Mouse (Mus musculus) mouse trophoblast stem cell (cell line): ENCODE data around the gene Itgb6.

ENCODE experiments used
- in situ Hi-C, 2 experiments: fragments of 300-500 bp; cut with MseI, MboI; formaldehyde crosslinking; loops; 2 replicates in 1 of 2; 3 replicates in 1 of 2; pipeline ENCODE4 v1.15.1; 2025

Itgb6 gene

GRCm38 (mm10) chr2:60674413-60674812 is 48.0 kb downstream of the Itgb6 start:
- in situ Hi-C loops = no loop called here

GRCm38 (mm10) chr2:60672973-60673954 is 49.2 kb downstream of the Itgb6 start:
- in situ Hi-C loops = no loop called here

GRCm38 (mm10) chr2:60671215-60671614 is 51.2 kb downstream of the Itgb6 start:
- in situ Hi-C loops = no loop called here

GRCm38 (mm10) chr2:60663071-60663470 is 59.4 kb downstream of the Itgb6 start:
- in situ Hi-C loops = no loop called here

- in situ Hi-C loops = no loop called here
Observed at GRCm38 (mm10) chr2:60659993-60660392, 62.5 kb downstream of the Itgb6 start.

GRCm38 (mm10) chr2:60658992-60659391 is 63.5 kb downstream of the Itgb6 start:
- in situ Hi-C loops = no loop called here

- in situ Hi-C loops = no loop called here
Observed at GRCm38 (mm10) chr2:60654828-60655227, 67.6 kb downstream of the Itgb6 start.

GRCm38 (mm10) chr2:60650155-60650554 is 72.3 kb downstream of the Itgb6 start:
- in situ Hi-C loops = no loop called here

GRCm38 (mm10) chr2:60647650-60648049 is 74.8 kb downstream of the Itgb6 start:
- in situ Hi-C loops = no loop called here

GRCm38 (mm10) chr2:60646583-60646982 is 75.9 kb downstream of the Itgb6 start:
- in situ Hi-C loops = no loop called here

- in situ Hi-C loops = no loop called here
Observed at GRCm38 (mm10) chr2:60643406-60643805, 79.0 kb downstream of the Itgb6 start.

GRCm38 (mm10) chr2:60642606-60643005 is 79.8 kb downstream of the Itgb6 start:
- in situ Hi-C loops = no loop called here

GRCm38 (mm10) chr2:60640342-60640672 is 82.1 kb downstream of the Itgb6 start:
- in situ Hi-C loops = no loop called here

- in situ Hi-C loops = no loop called here
Observed at GRCm38 (mm10) chr2:60639617-60640341, 82.7 kb downstream of the Itgb6 start.

GRCm38 (mm10) chr2:60636910-60637761 is 85.3 kb downstream of the Itgb6 start:
- in situ Hi-C loops = no loop called here

GRCm38 (mm10) chr2:60636481-60636880 is 86.0 kb downstream of the Itgb6 start:
- in situ Hi-C loops = no loop called here

- in situ Hi-C loops = no loop called here
Observed at GRCm38 (mm10) chr2:60636038-60636437, 86.4 kb downstream of the Itgb6 start.

GRCm38 (mm10) chr2:60632791-60633190 is 89.7 kb downstream of the Itgb6 start:
- in situ Hi-C loops = no loop called here

- in situ Hi-C loops = no loop called here
Observed at GRCm38 (mm10) chr2:60630304-60630703, 92.1 kb downstream of the Itgb6 start.

- in situ Hi-C loops = no loop called here
Observed at GRCm38 (mm10) chr2:60627952-60628351, 94.5 kb downstream of the Itgb6 start.

GRCm38 (mm10) chr2:60627515-60627914 is 94.9 kb downstream of the Itgb6 start:
- in situ Hi-C loops = no loop called here

GRCm38 (mm10) chr2:60625766-60626165 is 96.7 kb downstream of the Itgb6 start:
- in situ Hi-C loops = no loop called here
